Mouse (Mus musculus) embryonic facial prominence, embryonic 15.5 days (tissue): ENCODE measurements at regions not wholly inside any gene's neighbourhood (a gene's known extent, or its start where the extent isn't known, plus 50 kb on each side); places are given as distances from the start of the nearest gene placed in this dataset.

Experiments
- ATAC-seq: fragments of 200-750 bp; cut with Nextera tagmentation; 2 replicates; pipeline ENCODE4 v1.8.0; 2017; ENCODE audit warnings: low read depth, moderate TSS enrichment; ENCODE audit not compliant: insufficient number of reproducible peaks, low FRiP score, low TSS enrichment
- H3K27ac ChIP-seq: fragments of 300-500 bp; sonication (generic); replicated peaks from 2 replicates; pipeline ENCODE4 v1.5.1; 2015; ENCODE audit warnings: mild to moderate bottlenecking, inconsistent platforms
- H3K27me3 ChIP-seq: fragments of 300-500 bp; sonication (generic); 2 replicates; pipeline ENCODE4 v1.6.1; 2015; ENCODE audit warnings: inconsistent platforms
- H3K36me3 ChIP-seq: fragments of 300-500 bp; sonication (generic); 2 replicates; pipeline ENCODE4 v1.6.1; 2015; ENCODE audit warnings: mild to moderate bottlenecking, inconsistent platforms
- H3K4me1 ChIP-seq: fragments of 300-500 bp; sonication (generic); 2 replicates; pipeline ENCODE4 v1.6.1; 2015; ENCODE audit warnings: inconsistent platforms
- H3K4me2 ChIP-seq: fragments of 300-500 bp; sonication (generic); replicated peaks from 2 replicates; pipeline ENCODE4 v1.6.1; 2015; ENCODE audit warnings: mild to moderate bottlenecking, inconsistent platforms
- H3K4me3 ChIP-seq: fragments of 300-500 bp; sonication (generic); replicated peaks from 2 replicates; pipeline ENCODE4 v1.5.1; 2015; ENCODE audit warnings: mild to moderate bottlenecking, inconsistent platforms
- H3K9ac ChIP-seq: fragments of 300-500 bp; sonication (generic); 2 replicates; pipeline ENCODE4 v1.6.1; 2015; ENCODE audit warnings: inconsistent platforms
- H3K9me3 ChIP-seq: fragments of 300-500 bp; sonication (generic); replicated peaks from 2 replicates; pipeline ENCODE4 v1.6.1; 2016; ENCODE audit warnings: inconsistent platforms
- WGBS: fragments of 180-500 bp; shearing (Covaris S2); methylation state at CpG from one replicate; pipeline ENCODE4 v1.1.7; 2015; 5-methylcytosine and 5-hydroxymethylcytosine counted together

GRCm38 (mm10) chr3:80372436-80372835 is 430.2 kb downstream of the Gria2 start:
- H3K4me2 ChIP-seq: no peak overlapping the region
- no peaks in the 10 kb centered on the region for H3K9me3 ChIP-seq
- H3K27me3 ChIP-seq: no peaks in the 10 kb centered on the region
- H3K9ac ChIP-seq: no peak overlapping the region
- no peak for ATAC-seq
- 61% methylated on average over 3 of the region's 3 CpGs for WGBS
- H3K4me1 ChIP-seq: no peaks in the 10 kb centered on the region
- H3K27ac ChIP-seq: no peak overlapping the region
- no peak overlapping the region for H3K4me3 ChIP-seq
- no peaks in the 10 kb centered on the region for H3K36me3 ChIP-seq

- no peaks in the 10 kb centered on the region for H3K36me3 ChIP-seq
- H3K27me3 ChIP-seq: no peaks in the 10 kb centered on the region
- H3K4me3 ChIP-seq: no peak overlapping the region
- no peaks in the 10 kb centered on the region for H3K9me3 ChIP-seq
- no peak overlapping the region for H3K4me2 ChIP-seq
- WGBS: 76% methylated on average over 2 of the region's 2 CpGs
- H3K4me1 ChIP-seq: no peaks in the 10 kb centered on the region
- no peak overlapping the region for H3K9ac ChIP-seq
- ATAC-seq: no peak
- H3K27ac ChIP-seq: no peak overlapping the region
These were observed 416.6 kb downstream of the Gria2 start for GRCm38 (mm10) chr3:80385986-80386385.

GRCm38 (mm10) chr3:80396240-80396639 is 406.4 kb downstream of the Gria2 start:
- 56% methylated on average over 4 of the region's 4 CpGs for WGBS

GRCm38 (mm10) chr3:80420453-80420852 is 382.2 kb downstream of the Gria2 start:
- 84% methylated on average over 3 of the region's 3 CpGs for WGBS

More at GRCm38 (mm10) chr3:80396240-80396639, 406.4 kb downstream of the Gria2 start:
- no peak overlapping the region for H3K27ac ChIP-seq
- no peaks in the 10 kb centered on the region for H3K36me3 ChIP-seq
- no peak for ATAC-seq
- H3K4me3 ChIP-seq: no peak overlapping the region
- H3K9me3 ChIP-seq: no peaks in the 10 kb centered on the region
- H3K9ac ChIP-seq: no peak overlapping the region
- no peaks in the 10 kb centered on the region for H3K4me1 ChIP-seq
- H3K27me3 ChIP-seq: no peaks in the 10 kb centered on the region
- H3K4me2 ChIP-seq: no peak overlapping the region

GRCm38 (mm10) chr3:80421461-80421860 is 381.2 kb downstream of the Gria2 start:
- 98% methylated on average over 3 of the region's 3 CpGs for WGBS
- H3K4me3 ChIP-seq: no peak overlapping the region
- no peak overlapping the region for H3K27ac ChIP-seq
- H3K36me3 ChIP-seq: no peaks in the 10 kb centered on the region
- no peaks in the 10 kb centered on the region for H3K9me3 ChIP-seq
- no peaks in the 10 kb centered on the region for H3K27me3 ChIP-seq
- no peak overlapping the region for H3K4me2 ChIP-seq
- ATAC-seq: no peak
- no peaks in the 10 kb centered on the region for H3K4me1 ChIP-seq
- H3K9ac ChIP-seq: no peak overlapping the region

More at GRCm38 (mm10) chr3:80420453-80420852, 382.2 kb downstream of the Gria2 start:
- no peaks in the 10 kb centered on the region for H3K36me3 ChIP-seq
- no peaks in the 10 kb centered on the region for H3K4me1 ChIP-seq
- H3K27ac ChIP-seq: no peak overlapping the region
- H3K4me2 ChIP-seq: no peak overlapping the region
- no peaks in the 10 kb centered on the region for H3K27me3 ChIP-seq
- H3K4me3 ChIP-seq: no peak overlapping the region
- H3K9ac ChIP-seq: no peak overlapping the region
- H3K9me3 ChIP-seq: no peaks in the 10 kb centered on the region
- ATAC-seq: no peak

- Histone ChIP-seq H3K9ac (no peak overlapping the region), H3K27ac (no peak overlapping the region), H3K9me3 (no peaks in the 10 kb centered on the region), H3K4me1 (no peaks in the 10 kb centered on the region), H3K4me2 (no peak overlapping the region), H3K36me3 (no peaks in the 10 kb centered on the region), H3K27me3 (no peaks in the 10 kb centered on the region), H3K4me3 (no peak overlapping the region)
- no peak for ATAC-seq
- WGBS: 85% methylated on average over 3 of the region's 3 CpGs
These were observed 380.5 kb downstream of the Gria2 start for GRCm38 (mm10) chr3:80422106-80422505.

GRCm38 (mm10) chr3:80422646-80423045 is 380.0 kb downstream of the Gria2 start:
- 84% methylated on average over 4 of the region's 4 CpGs for WGBS
- Histone ChIP-seq H3K27me3 (no peaks in the 10 kb centered on the region), H3K9ac (no peak overlapping the region), H3K27ac (no peak overlapping the region), H3K36me3 (no peaks in the 10 kb centered on the region), H3K4me1 (no peaks in the 10 kb centered on the region), H3K9me3 (no peaks in the 10 kb centered on the region), H3K4me3 (no peak overlapping the region), H3K4me2 (no peak overlapping the region)
- ATAC-seq: no peak
